Mouse (Mus musculus): ENCODE measurements around the gene Nck2. TPM values are rescaled to one million over a fixed set of nuclear protein-coding genes. Genes with fewer than 3 reads are reported as not detected.
"Not testable (repeated sequence)": the region's sequence is repeated elsewhere in the genome, so short reads cannot be mapped to it uniquely, and the experiment has no call there.

Gene Nck2
- polyA plus RNA-seq, 1 experiment from 2014 or later = 38.0 TPM

- Histone ChIP-seq H3K27me3 (no peaks in the 10 kb centered on the region), H3K4me2 (no peak overlapping the region), H3K27ac (replicated peaks) (no peak overlapping the region), H3K4me3 (no peak overlapping the region), H3K9me3 (no peaks in the 10 kb centered on the region), H3K4me1 (replicated peaks) (peaks cover 24% of the 10 kb centered on the region), H3K36me3 (no peaks in the 10 kb centered on the region), H3K9ac (no peak overlapping the region)
- no peak for ATAC-seq (ENCODE audit: low FRiP score, low read depth)
- 85% methylated on average over 5 of the region's 5 CpGs for WGBS
Measured at GRCm38 (mm10) chr1:43534060-43534760, 89.8 kb downstream of the Nck2 start.

GRCm38 (mm10) chr1:43535519-43536000, 91.2 kb downstream of the Nck2 start:
- no peaks in the 10 kb centered on the region for H3K36me3 ChIP-seq
- H3K27me3 ChIP-seq = no peaks in the 10 kb centered on the region
- peak overlapping the region; percentile 34; the same call in 1 of the 2 replicates for H3K27ac ChIP-seq (replicated peaks)
- H3K4me3 ChIP-seq = no peak overlapping the region
- H3K9me3 ChIP-seq = no peaks in the 10 kb centered on the region
- 84% methylated on average over 6 of the region's 6 CpGs for WGBS
- H3K9ac ChIP-seq = no peak overlapping the region
- peaks cover 18% of the 10 kb centered on the region for H3K4me1 ChIP-seq (replicated peaks)
- H3K4me2 ChIP-seq = no peak overlapping the region
- ATAC-seq (ENCODE audit: low FRiP score, low read depth) = no peak

- Histone ChIP-seq H3K36me3 (no peaks in the 10 kb centered on the region), H3K4me3 (no peak overlapping the region), H3K4me1 (replicated peaks) (peaks cover 11% of the 10 kb centered on the region), H3K27ac (replicated peaks) (no peak overlapping the region), H3K4me2 (no peak overlapping the region), H3K9ac (no peak overlapping the region), H3K9me3 (no peaks in the 10 kb centered on the region), H3K27me3 (no peaks in the 10 kb centered on the region)
- no peak for ATAC-seq (ENCODE audit: low FRiP score, low read depth)
- WGBS = 95% methylated on average over 2 of the region's 2 CpGs
Measured at GRCm38 (mm10) chr1:43536266-43536665, 91.9 kb downstream of the Nck2 start.

GRCm38 (mm10) chr1:43537021-43537420, 92.6 kb downstream of the Nck2 start:
- Histone ChIP-seq H3K9me3 (no peaks in the 10 kb centered on the region), H3K4me3 (no peak overlapping the region), H3K4me2 (no peak overlapping the region), H3K27me3 (no peaks in the 10 kb centered on the region), H3K27ac (replicated peaks) (no peak overlapping the region), H3K36me3 (no peaks in the 10 kb centered on the region), H3K4me1 (replicated peaks) (peaks cover 6% of the 10 kb centered on the region; the same call in 1 of the 2 replicates), H3K9ac (no peak overlapping the region)
- no peak for ATAC-seq (ENCODE audit: low FRiP score, low read depth)
- 92% methylated on average over 3 of the region's 3 CpGs for WGBS

GRCm38 (mm10) chr1:43537496-43537895, 93.1 kb downstream of the Nck2 start:
- H3K4me3 ChIP-seq = no peak overlapping the region
- H3K4me2 ChIP-seq = no peak overlapping the region
- H3K9ac ChIP-seq = no peak overlapping the region
- no peaks in the 10 kb centered on the region for H3K9me3 ChIP-seq
- no peak overlapping the region for H3K27ac ChIP-seq (replicated peaks)
- peaks cover 9% of the 10 kb centered on the region; the same call in 1 of the 2 replicates for H3K4me1 ChIP-seq (replicated peaks)
- H3K36me3 ChIP-seq = no peaks in the 10 kb centered on the region
- no peaks in the 10 kb centered on the region for H3K27me3 ChIP-seq
- ATAC-seq (ENCODE audit: low FRiP score, low read depth) = no peak

- no peak for ATAC-seq (ENCODE audit: low FRiP score, low read depth)
- Histone ChIP-seq H3K27me3 (no peaks in the 10 kb centered on the region), H3K4me1 (replicated peaks) (peaks cover 12% of the 10 kb centered on the region; the same call in 1 of the 2 replicates), H3K27ac (replicated peaks) (no peak overlapping the region), H3K9me3 (no peaks in the 10 kb centered on the region), H3K4me2 (no peak overlapping the region), H3K9ac (no peak overlapping the region), H3K4me3 (no peak overlapping the region), H3K36me3 (no peaks in the 10 kb centered on the region)
- 96% methylated on average over 2 of the region's 2 CpGs for WGBS
Measured at GRCm38 (mm10) chr1:43538716-43539115, 94.3 kb downstream of the Nck2 start.

- no peaks in the 10 kb centered on the region for H3K27me3 ChIP-seq
- no peaks in the 10 kb centered on the region for H3K9me3 ChIP-seq
- no peaks in the 10 kb centered on the region for H3K36me3 ChIP-seq
- no peak overlapping the region for H3K27ac ChIP-seq (replicated peaks)
- H3K4me3 ChIP-seq = no peak overlapping the region
- H3K4me2 ChIP-seq = no peak overlapping the region
- ATAC-seq (ENCODE audit: low FRiP score, low read depth) = no peak
- 84% methylated on average over 4 of the region's 4 CpGs for WGBS
- H3K4me1 ChIP-seq (replicated peaks) = peaks cover 9% of the 10 kb centered on the region; the same call in 1 of the 2 replicates
- H3K9ac ChIP-seq = no peak overlapping the region
Measured at GRCm38 (mm10) chr1:43539689-43540380, 95.5 kb downstream of the Nck2 start.

- no peaks in the 10 kb centered on the region for H3K27me3 ChIP-seq
- no peak overlapping the region for H3K9ac ChIP-seq
- no peak overlapping the region for H3K4me2 ChIP-seq
- 78% methylated on average over 4 of the region's 4 CpGs for WGBS
- peaks cover 12% of the 10 kb centered on the region; the same call in 1 of the 2 replicates for H3K4me1 ChIP-seq (replicated peaks)
- H3K36me3 ChIP-seq = no peaks in the 10 kb centered on the region
- no peak overlapping the region for H3K4me3 ChIP-seq
- no peak for ATAC-seq (ENCODE audit: low FRiP score, low read depth)
- H3K27ac ChIP-seq (replicated peaks) = no peak overlapping the region
- no peaks in the 10 kb centered on the region for H3K9me3 ChIP-seq
Measured at GRCm38 (mm10) chr1:43542339-43542738, 98.0 kb downstream of the Nck2 start.

- Histone ChIP-seq H3K9me3 (no peaks in the 10 kb centered on the region), H3K27me3 (no peaks in the 10 kb centered on the region), H3K36me3 (no peaks in the 10 kb centered on the region), H3K4me1 (replicated peaks) (peaks cover 15% of the 10 kb centered on the region), H3K27ac (replicated peaks) (no peak overlapping the region), H3K4me3 (no peak overlapping the region), H3K9ac (no peak overlapping the region), H3K4me2 (no peak overlapping the region)
- WGBS = 90% methylated on average over 2 of the region's 2 CpGs
- no peak for ATAC-seq (ENCODE audit: low FRiP score, low read depth)
Measured at GRCm38 (mm10) chr1:43547644-43548043, 103.3 kb downstream of the Nck2 start.

GRCm38 (mm10) chr1:43548749-43549148, 104.4 kb downstream of the Nck2 start:
- ATAC-seq (ENCODE audit: low FRiP score, low read depth) = no peak
- H3K4me3 ChIP-seq = no peak overlapping the region
- H3K4me2 ChIP-seq = no peak overlapping the region
- peaks cover 11% of the 10 kb centered on the region for H3K4me1 ChIP-seq (replicated peaks)
- H3K9me3 ChIP-seq = no peaks in the 10 kb centered on the region
- H3K36me3 ChIP-seq = no peaks in the 10 kb centered on the region
- WGBS = 76% methylated on average over 5 of the region's 5 CpGs
- H3K9ac ChIP-seq = no peak overlapping the region
- H3K27me3 ChIP-seq = no peaks in the 10 kb centered on the region
- H3K27ac ChIP-seq (replicated peaks) = no peak overlapping the region

- peaks cover 12% of the 10 kb centered on the region for H3K4me1 ChIP-seq (replicated peaks)
- no peaks in the 10 kb centered on the region for H3K27me3 ChIP-seq
- H3K9me3 ChIP-seq = no peaks in the 10 kb centered on the region
- H3K4me2 ChIP-seq = no peak overlapping the region
- WGBS = 65% methylated on average over 3 of the region's 3 CpGs
- H3K36me3 ChIP-seq = no peaks in the 10 kb centered on the region
- no peak overlapping the region for H3K4me3 ChIP-seq
- ATAC-seq (ENCODE audit: low FRiP score, low read depth) = no peak
- no peak overlapping the region for H3K27ac ChIP-seq (replicated peaks)
- H3K9ac ChIP-seq = no peak overlapping the region
Measured at GRCm38 (mm10) chr1:43550525-43550924, 106.1 kb downstream of the Nck2 start.

- H3K4me2 ChIP-seq; H3K9ac ChIP-seq; H3K27me3 ChIP-seq; H3K36me3 ChIP-seq; ATAC-seq (ENCODE audit: low FRiP score, low read depth); H3K4me3 ChIP-seq; H3K27ac ChIP-seq (replicated peaks); H3K9me3 ChIP-seq: not testable (repeated sequence)
- 92% methylated on average over 37 of the region's 37 CpGs for WGBS
- H3K4me1 ChIP-seq (replicated peaks) = peaks cover 10% of the 10 kb centered on the region
Measured at GRCm38 (mm10) chr1:43553989-43554679, 109.8 kb downstream of the Nck2 start.

All from hindbrain, embryonic 15.5 days (tissue).